Mouse (Mus musculus): ENCODE measurements around the gene Rarres2. TPM values are rescaled to one million over a fixed set of nuclear protein-coding genes. Genes with fewer than 3 reads are reported as not detected.
A peak's percentile ranks its signal among the peaks of the same experiment; 100 is the strongest.

Gene Rarres2
- polyA plus RNA-seq, 1 experiment from 2014 or later: 0.68 TPM

- WGBS: 79% methylated on average over 21 of the region's 21 CpGs
- Histone ChIP-seq H3K4me1 (ENCODE audit: control insufficient read depth, insufficient read depth, low read length) (no peaks in the 10 kb centered on the region), H3K9me3 (ENCODE audit: control insufficient read depth, low read length) (no peaks in the 10 kb centered on the region), H3K27me3 (ENCODE audit: control insufficient read depth, insufficient read depth, low read length) (no peaks in the 10 kb centered on the region), H3K36me3 (ENCODE audit: control insufficient read depth, insufficient read depth, low read length) (peaks cover 3% of the 10 kb centered on the region; the same call in 1 of the 2 replicates), H3K9ac (replicated peaks; ENCODE audit: low read depth, low read length) (no peak overlapping the region), H3K4me3 (ENCODE audit: low read depth, low read length) (no peak overlapping the region), H3K27ac (ENCODE audit: low read depth, low read length) (no peak overlapping the region), H3K4me2 (ENCODE audit: low read depth, low read length) (no peak overlapping the region)
- peak; percentile 22; the same call in 1 of the 2 replicates for ATAC-seq (ENCODE audit: low read depth)
Observed at GRCm38 (mm10) chr6:48568036-48568984, 4.3 kb downstream of the Rarres2 start.

DNA sequence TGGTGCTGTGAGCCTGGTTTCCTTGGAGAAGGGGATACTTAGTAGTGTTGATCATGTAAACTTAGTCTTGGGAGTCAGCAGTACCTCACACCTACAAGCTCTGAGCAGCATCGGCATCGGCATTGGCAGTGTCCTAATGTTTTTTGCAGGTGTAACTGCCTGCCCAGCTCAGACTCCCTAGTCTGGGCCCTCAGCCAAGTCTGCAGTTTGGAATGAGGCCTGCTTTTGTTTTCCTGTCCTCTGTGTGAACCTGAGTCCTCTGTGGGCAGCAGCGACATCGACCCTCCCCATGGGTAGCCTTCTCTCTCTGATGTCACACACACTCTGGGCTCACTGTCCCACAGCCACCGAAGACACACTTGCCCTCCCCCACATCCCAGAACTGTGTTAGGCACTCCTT is 6.3 kb downstream of the Rarres2 start:
- Histone ChIP-seq H3K9ac (replicated peaks; ENCODE audit: low read depth, low read length) (no peak overlapping the region), H3K4me3 (ENCODE audit: low read depth, low read length) (no peak overlapping the region), H3K4me1 (ENCODE audit: control insufficient read depth, insufficient read depth, low read length) (no peaks in the 10 kb centered on the region), H3K27ac (ENCODE audit: low read depth, low read length) (no peak overlapping the region), H3K9me3 (ENCODE audit: control insufficient read depth, low read length) (no peaks in the 10 kb centered on the region), H3K36me3 (ENCODE audit: control insufficient read depth, insufficient read depth, low read length) (peaks cover 4% of the 10 kb centered on the region; the same call in 1 of the 2 replicates), H3K4me2 (ENCODE audit: low read depth, low read length) (no peak overlapping the region), H3K27me3 (ENCODE audit: control insufficient read depth, insufficient read depth, low read length) (no peaks in the 10 kb centered on the region)
- WGBS: 42% methylated on average over 5 of the region's 5 CpGs
- ATAC-seq (ENCODE audit: low read depth): no peak; the same call in 1 of the 2 replicates

DNA sequence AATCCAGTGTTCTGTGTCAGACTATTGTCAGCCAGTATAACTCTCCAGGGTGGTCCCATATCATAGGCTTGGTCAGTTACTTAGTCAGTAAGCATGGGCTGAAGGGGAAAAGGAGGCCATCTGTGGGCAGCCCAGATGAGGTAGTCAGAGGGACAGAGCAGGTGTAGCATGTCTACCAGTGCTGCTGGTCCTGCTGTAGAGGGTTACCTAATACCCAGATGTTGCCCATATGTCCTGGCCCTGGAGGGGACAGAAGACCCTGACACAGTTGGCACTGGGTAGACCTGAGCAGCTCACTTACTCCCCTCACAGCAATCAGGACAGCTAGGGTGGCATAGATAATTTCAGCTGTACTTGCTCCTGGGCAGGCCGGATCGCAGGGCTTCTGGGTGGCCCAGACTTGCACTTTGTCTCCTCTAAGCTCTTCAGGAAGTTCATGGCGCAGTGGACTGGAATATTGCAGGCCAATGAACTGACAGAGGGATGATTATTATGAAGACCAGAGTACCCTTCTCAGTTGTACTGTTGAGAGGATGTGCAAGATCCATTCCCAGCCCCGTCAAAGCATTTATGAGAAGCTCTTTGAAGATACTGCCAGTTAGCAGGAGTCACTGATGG is 6.8 kb downstream of the Rarres2 start:
- Histone ChIP-seq H3K36me3 (ENCODE audit: control insufficient read depth, insufficient read depth, low read length) (peaks cover 7% of the 10 kb centered on the region; the same call in 1 of the 2 replicates), H3K9ac (replicated peaks; ENCODE audit: low read depth, low read length) (no peak overlapping the region), H3K27me3 (ENCODE audit: control insufficient read depth, insufficient read depth, low read length) (no peaks in the 10 kb centered on the region), H3K9me3 (ENCODE audit: control insufficient read depth, low read length) (no peaks in the 10 kb centered on the region), H3K4me1 (ENCODE audit: control insufficient read depth, insufficient read depth, low read length) (no peaks in the 10 kb centered on the region), H3K4me2 (ENCODE audit: low read depth, low read length) (no peak overlapping the region), H3K4me3 (ENCODE audit: low read depth, low read length) (no peak overlapping the region), H3K27ac (ENCODE audit: low read depth, low read length) (no peak overlapping the region)
- no peak for ATAC-seq (ENCODE audit: low read depth)
- WGBS: 95% methylated on average over 4 of the region's 4 CpGs

DNA sequence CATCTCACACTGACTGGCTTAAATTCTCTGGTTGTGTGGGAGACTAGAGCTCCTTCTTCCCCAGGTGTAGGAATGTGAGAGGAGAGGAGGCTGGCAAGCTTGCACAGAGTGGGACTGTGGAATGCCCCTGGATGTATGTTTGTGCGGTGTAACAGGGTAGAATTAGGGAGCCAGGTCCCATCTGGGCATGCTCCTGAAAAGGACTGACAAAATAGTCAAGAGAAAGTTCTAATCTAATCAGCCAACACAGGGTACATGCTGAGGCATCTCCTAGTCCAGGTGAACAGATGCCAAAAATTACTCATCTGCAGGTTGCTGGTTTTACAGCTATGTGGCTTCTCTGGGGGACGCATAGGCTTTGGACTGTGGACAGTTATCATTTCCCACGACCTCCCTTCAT is 16.6 kb downstream of the Rarres2 start:
- Histone ChIP-seq H3K4me1 (ENCODE audit: control insufficient read depth, insufficient read depth, low read length) (peaks cover 7% of the 10 kb centered on the region; the same call in 1 of the 2 replicates), H3K36me3 (ENCODE audit: control insufficient read depth, insufficient read depth, low read length) (no peaks in the 10 kb centered on the region), H3K9me3 (ENCODE audit: control insufficient read depth, low read length) (no peaks in the 10 kb centered on the region), H3K4me3 (ENCODE audit: low read depth, low read length) (no peak overlapping the region), H3K4me2 (ENCODE audit: low read depth, low read length) (peak overlapping the region; percentile 69; the same call in 1 of the 2 replicates), H3K27ac (ENCODE audit: low read depth, low read length) (no peak overlapping the region), H3K9ac (replicated peaks; ENCODE audit: low read depth, low read length) (no peak overlapping the region), H3K27me3 (ENCODE audit: control insufficient read depth, insufficient read depth, low read length) (no peaks in the 10 kb centered on the region)
- 90% methylated on average over 3 of the region's 3 CpGs for WGBS
- ATAC-seq (ENCODE audit: low read depth): no peak

GRCm38 (mm10) chr6:48555104-48555890 is 17.3 kb downstream of the Rarres2 start:
- H3K27ac ChIP-seq (ENCODE audit: low read depth, low read length): peak overlapping the region; percentile 97
- H3K9ac ChIP-seq (replicated peaks; ENCODE audit: low read depth, low read length): peak overlapping the region; percentile 65
- 29% methylated on average over 14 of the region's 14 CpGs for WGBS
- H3K4me1 ChIP-seq (ENCODE audit: control insufficient read depth, insufficient read depth, low read length): peaks cover 7% of the 10 kb centered on the region; the same call in 1 of the 2 replicates
- H3K36me3 ChIP-seq (ENCODE audit: control insufficient read depth, insufficient read depth, low read length): no peaks in the 10 kb centered on the region
- ATAC-seq (ENCODE audit: low read depth): peak; percentile 88
- H3K4me3 ChIP-seq (ENCODE audit: low read depth, low read length): peak overlapping the region; percentile 44
- H3K9me3 ChIP-seq (ENCODE audit: control insufficient read depth, low read length): no peaks in the 10 kb centered on the region
- H3K27me3 ChIP-seq (ENCODE audit: control insufficient read depth, insufficient read depth, low read length): no peaks in the 10 kb centered on the region
- peak overlapping the region; percentile 69 for H3K4me2 ChIP-seq (ENCODE audit: low read depth, low read length)

DNA sequence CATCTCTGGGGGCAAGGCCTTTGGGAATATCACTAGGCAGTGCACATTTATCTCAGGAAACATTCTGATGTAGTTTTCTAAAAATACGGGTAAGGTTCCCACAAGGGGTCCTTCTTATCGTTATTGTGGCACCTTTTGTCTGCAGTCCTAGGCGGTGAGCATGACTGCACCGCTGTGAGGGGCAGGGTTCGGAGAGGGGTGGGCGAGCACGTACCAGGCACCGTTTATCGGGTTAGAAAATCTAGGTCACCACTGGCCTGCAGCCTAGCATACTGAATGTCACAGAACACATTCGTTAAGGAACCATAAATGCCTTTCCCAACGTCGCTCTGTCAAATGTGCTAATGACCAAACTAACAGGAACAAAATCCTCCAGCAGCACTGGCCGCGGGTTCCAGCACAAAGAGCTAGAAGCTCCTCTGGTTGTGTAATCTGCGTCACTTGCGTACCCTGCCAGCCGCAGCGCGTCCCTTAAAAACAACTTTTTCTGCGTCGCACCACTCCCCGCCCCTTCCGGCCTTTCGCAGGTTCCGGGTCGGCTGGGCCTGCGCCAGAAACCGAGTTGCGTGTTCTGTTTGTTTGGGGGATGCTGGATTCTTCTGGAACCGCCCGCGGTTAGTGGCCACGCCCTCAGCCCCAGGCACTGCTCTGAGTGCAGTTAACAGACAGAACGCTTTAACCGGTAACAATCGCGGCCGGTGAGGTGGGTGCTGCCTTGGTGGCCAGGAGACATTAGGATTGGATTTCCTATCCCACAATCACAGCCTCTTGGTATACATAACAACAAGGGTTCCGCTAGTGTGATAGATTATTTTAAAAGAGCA is 18.1 kb downstream of the Rarres2 start, which contains the start of gene Lrrc61:
Gene Lrrc61, plus strand, starts transcription at position 517 of the 824 bp plus-strand sequence.
- peak within 1 kb of the TSS; percentile 44 for H3K4me3 ChIP-seq (ENCODE audit: low read depth, low read length)
- peak within 1 kb of the TSS; percentile 69 for H3K4me2 ChIP-seq (ENCODE audit: low read depth, low read length)
- H3K27ac ChIP-seq (ENCODE audit: low read depth, low read length): peak within 1 kb of the TSS; percentile 97
- under 1% methylated on average over 39 of the region's 39 CpGs for WGBS
- H3K27me3 ChIP-seq (ENCODE audit: control insufficient read depth, insufficient read depth, low read length): no peaks in the 10 kb centered on the region
- ATAC-seq (ENCODE audit: low read depth): peak; percentile 95
- no peaks in the 10 kb centered on the region for H3K9me3 ChIP-seq (ENCODE audit: control insufficient read depth, low read length)
- no peaks in the 10 kb centered on the region for H3K36me3 ChIP-seq (ENCODE audit: control insufficient read depth, insufficient read depth, low read length)
- H3K4me1 ChIP-seq (ENCODE audit: control insufficient read depth, insufficient read depth, low read length): peaks cover 7% of the 10 kb centered on the region; the same call in 1 of the 2 replicates
- peak within 1 kb of the TSS; percentile 65 for H3K9ac ChIP-seq (replicated peaks; ENCODE audit: low read depth, low read length)

- H3K9ac ChIP-seq (replicated peaks; ENCODE audit: low read depth, low read length): peak overlapping the region; percentile 65
- 83% methylated on average over 4 of the region's 4 CpGs for WGBS
- peak overlapping the region; percentile 69 for H3K4me2 ChIP-seq (ENCODE audit: low read depth, low read length)
- H3K27me3 ChIP-seq (ENCODE audit: control insufficient read depth, insufficient read depth, low read length): no peaks in the 10 kb centered on the region
- peak overlapping the region; percentile 44 for H3K4me3 ChIP-seq (ENCODE audit: low read depth, low read length)
- H3K36me3 ChIP-seq (ENCODE audit: control insufficient read depth, insufficient read depth, low read length): no peaks in the 10 kb centered on the region
- peak overlapping the region; percentile 97 for H3K27ac ChIP-seq (ENCODE audit: low read depth, low read length)
- H3K9me3 ChIP-seq (ENCODE audit: control insufficient read depth, low read length): no peaks in the 10 kb centered on the region
- H3K4me1 ChIP-seq (ENCODE audit: control insufficient read depth, insufficient read depth, low read length): peaks cover 7% of the 10 kb centered on the region; the same call in 1 of the 2 replicates
- ATAC-seq (ENCODE audit: low read depth): 0 out of 2 replicates have a peak, but pooled peaks have one; percentile 15
Observed at GRCm38 (mm10) chr6:48553819-48554218, 18.8 kb downstream of the Rarres2 start.

DNA sequence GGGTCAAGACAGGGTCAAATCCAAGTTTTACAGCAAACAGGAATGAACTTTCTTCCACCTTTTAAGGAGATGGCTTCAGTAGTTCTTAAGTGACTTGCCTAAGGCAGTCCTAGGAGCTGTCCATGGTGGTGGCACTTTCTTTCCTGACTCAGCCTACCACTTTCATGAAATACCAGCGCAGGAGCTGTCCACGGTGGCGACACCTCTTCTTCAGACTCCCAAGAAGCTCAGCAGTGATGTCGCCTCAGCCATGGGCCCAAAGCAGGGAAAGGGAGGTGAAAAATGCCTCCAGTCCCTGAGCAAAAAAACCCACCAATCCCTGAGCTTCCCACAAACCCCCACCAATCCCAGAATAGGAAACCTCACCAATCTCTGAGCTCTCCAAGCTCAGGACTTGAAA is 19.7 kb downstream of the Rarres2 start:
- Histone ChIP-seq H3K27ac (ENCODE audit: low read depth, low read length) (no peak overlapping the region), H3K36me3 (ENCODE audit: control insufficient read depth, insufficient read depth, low read length) (no peaks in the 10 kb centered on the region), H3K4me3 (ENCODE audit: low read depth, low read length) (no peak overlapping the region), H3K9ac (replicated peaks; ENCODE audit: low read depth, low read length) (no peak overlapping the region), H3K4me2 (ENCODE audit: low read depth, low read length) (no peak overlapping the region), H3K27me3 (ENCODE audit: control insufficient read depth, insufficient read depth, low read length) (no peaks in the 10 kb centered on the region), H3K9me3 (ENCODE audit: control insufficient read depth, low read length) (no peaks in the 10 kb centered on the region), H3K4me1 (ENCODE audit: control insufficient read depth, insufficient read depth, low read length) (peaks cover 7% of the 10 kb centered on the region; the same call in 1 of the 2 replicates)
- ATAC-seq (ENCODE audit: low read depth): no peak
- 76% methylated on average over 4 of the region's 4 CpGs for whole genome bisulfite sequencing
